Mouse (Mus musculus): Measurements from ENCODE around the gene Klf7.

- TF ChIP-seq MAX (IDR thresholded peaks at IDR 0.05; ENCODE audit: low read depth), result no peak
- no peak for TF ChIP-seq POLR2A (IDR thresholded peaks at IDR 0.05; ENCODE audit: insufficient read length, low read depth)
- TF ChIP-seq E2F4 (IDR thresholded peaks at IDR 0.05; ENCODE audit: insufficient read depth), result no peak
- no peak for TF ChIP-seq REST (IDR thresholded peaks at IDR 0.05; ENCODE audit: insufficient read depth, insufficient read length)
- no peak for TF ChIP-seq MYOG (IDR thresholded peaks at IDR 0.05; ENCODE audit: control insufficient read depth in 1 of 3, insufficient read depth in 1 of 3, insufficient read length in 2 of 3, low read depth in 2 of 3)
- TF ChIP-seq SRF (IDR thresholded peaks at IDR 0.05; ENCODE audit: control insufficient read depth, insufficient read length, low read depth), result no peak
- no peak for TF ChIP-seq USF1 (IDR thresholded peaks at IDR 0.05; ENCODE audit: low read depth)
- TF ChIP-seq CEBPB (IDR thresholded peaks at IDR 0.05; ENCODE audit: insufficient read depth, poor library complexity, severe bottlenecking), result no peak
Measured at GRCm38 (mm10) chr1:64074051-64074450, 48.0 kb downstream of the Klf7 start.
